Mouse (Mus musculus) embryo, embryonic 11 days (tissue): ENCODE data around the gene Pimreg.

Experiments used
- DNase-seq: peaks from one replicate; pipeline ENCODE4 v3.0.0-alpha.2; 2015

Pimreg gene

GRCm38 (mm10) chr11:72067326-72067725 lies 25.5 kb downstream of the Pimreg start:
- DNase-seq = no peak

GRCm38 (mm10) chr11:72068026-72068425 lies 26.2 kb downstream of the Pimreg start:
- DNase-seq = no peak

- no peak for DNase-seq
These were observed 28.9 kb downstream of the Pimreg start for GRCm38 (mm10) chr11:72070733-72071132.

GRCm38 (mm10) chr11:72072331-72072905 lies 30.6 kb downstream of the Pimreg start:
- DNase-seq = no peak

- DNase-seq = no peak
These were observed 32.4 kb downstream of the Pimreg start for GRCm38 (mm10) chr11:72074230-72074629.

GRCm38 (mm10) chr11:72078056-72078455 lies 36.2 kb downstream of the Pimreg start:
- DNase-seq = peak; percentile 28

- no peak for DNase-seq
These were observed 36.8 kb downstream of the Pimreg start for GRCm38 (mm10) chr11:72078647-72079046.

GRCm38 (mm10) chr11:72080461-72080860 lies 38.6 kb downstream of the Pimreg start:
- no peak for DNase-seq

- DNase-seq = no peak
These were observed 40.8 kb downstream of the Pimreg start for GRCm38 (mm10) chr11:72082601-72083000.

- DNase-seq = no peak
These were observed 42.5 kb downstream of the Pimreg start for GRCm38 (mm10) chr11:72084337-72084736.

- peak; percentile 29 for DNase-seq
These were observed 44.6 kb downstream of the Pimreg start for GRCm38 (mm10) chr11:72086251-72087046.

GRCm38 (mm10) chr11:72092390-72092789 lies 50.6 kb downstream of the Pimreg start:
- no peak for DNase-seq

GRCm38 (mm10) chr11:72094442-72094841 lies 52.6 kb downstream of the Pimreg start:
- no peak for DNase-seq

GRCm38 (mm10) chr11:72095994-72096393 lies 54.2 kb downstream of the Pimreg start:
- peak; percentile 12 for DNase-seq
